ENCODE assay signal across 25 mouse cellular contexts in genomic region chr4:149376034-149376433, GRCm38 (mm10).
"Had no signal": no experiment of that assay in that cellular context is flagged by ENCODE, and none has a peak within 500 bp of the region (broad histone marks: within the 10 kb centered on the region; RNA-seq: fewer than 3 reads in every experiment).

No protein-coding gene starts in this region.

- H3K9ac ChIP-seq: heart, embryonic 12.5 days; hindbrain, embryonic 12.5 days; hindbrain, embryonic 14.5 days; kidney, embryonic 15.5 days; limb, embryonic 13.5 days; limb, embryonic 15.5 days had no signal

- ATAC-seq: hindbrain, embryonic 16.5 days; inflammation-experienced regulatory T-cells, adult 6 months had no signal

- H3K9me3 ChIP-seq: heart, embryonic 10.5 days; hindbrain, embryonic 12.5 days; kidney, embryonic 15.5 days; limb, embryonic 13.5 days; limb, embryonic 15.5 days had no signal

- DNase-seq: gastrocnemius, adult 2 months; gastrocnemius, postnatal 10 days; gastrocnemius, postnatal 25 days; heart, adult 18-20 months; heart, postnatal 10 days; heart, postnatal 4 days; kidney, adult 11 months; kidney, adult 2 months; kidney, adult 9 months; kidney, postnatal 14 days; kidney, postnatal 36 days; layer of hippocampus, adult 9-11 months; layer of hippocampus, postnatal 36 days; left cerebral cortex, postnatal 4 days had no signal

- H3K27ac ChIP-seq: gastrocnemius, adult 2 months; heart, embryonic 10.5 days; hindbrain, embryonic 10.5 days; hindbrain, embryonic 12.5 days; hindbrain, embryonic 14.5 days; kidney, embryonic 15.5 days; kidney, postnatal 0 days; limb, embryonic 13.5 days; limb, embryonic 15.5 days had no signal

- H3K27me3 ChIP-seq: heart, embryonic 12.5 days; hindbrain, embryonic 12.5 days; kidney, embryonic 15.5 days; limb, embryonic 13.5 days; limb, embryonic 15.5 days had no signal

- H3K4me2 ChIP-seq: heart, embryonic 12.5 days; hindbrain, embryonic 12.5 days; hindbrain, embryonic 14.5 days; kidney, embryonic 15.5 days; limb, embryonic 13.5 days; limb, embryonic 15.5 days had no signal

- H3K4me3 ChIP-seq: gastrocnemius, adult 2 months; heart, embryonic 10.5 days; heart, embryonic 12.5 days; hindbrain, embryonic 10.5 days; hindbrain, embryonic 12.5 days; kidney, embryonic 15.5 days; limb, embryonic 13.5 days; limb, embryonic 15.5 days had no signal
